Mouse (Mus musculus) lung, embryonic 16.5 days (tissue): Measurements from ENCODE around the gene Galm. TPM values are rescaled to one million over a fixed set of nuclear protein-coding genes. Genes with fewer than 3 reads are reported as not detected.

ENCODE experiments used
- ATAC-seq: fragments of 200-750 bp; cut with Nextera tagmentation; 2 replicates; pipeline ENCODE4 v1.8.0; 2017; ENCODE audit warnings: low read depth, mild to moderate bottlenecking, moderate library complexity
- H3K27ac ChIP-seq: fragments of 300-500 bp; sonication (generic); 2 replicates; pipeline ENCODE4 v1.5.1; 2014; ENCODE audit warnings: mild to moderate bottlenecking, control low read depth, low read length
- H3K27me3 ChIP-seq: fragments of 300-500 bp; sonication (generic); 2 replicates; pipeline ENCODE4 v1.6.1; 2014; ENCODE audit warnings: low read depth, low read length, mixed read lengths; ENCODE audit not compliant: control insufficient read depth, insufficient read depth
- H3K36me3 ChIP-seq: fragments of 300-500 bp; sonication (generic); 2 replicates; pipeline ENCODE4 v1.6.1; 2014; ENCODE audit warnings: low read length; ENCODE audit not compliant: control insufficient read depth, insufficient read depth
- H3K4me1 ChIP-seq: fragments of 300-500 bp; sonication (generic); replicated peaks from 2 replicates; pipeline ENCODE4 v1.6.1; 2014; ENCODE audit warnings: low read length, mixed read lengths; ENCODE audit not compliant: control insufficient read depth, insufficient read depth
- H3K4me2 ChIP-seq: fragments of 300-500 bp; sonication (generic); 2 replicates; pipeline ENCODE4 v1.6.1; 2014; ENCODE audit warnings: low read depth, low read length, control low read depth
- H3K4me3 ChIP-seq: fragments of 300-500 bp; sonication (generic); 2 replicates; pipeline ENCODE4 v1.5.1; 2014; ENCODE audit warnings: mild to moderate bottlenecking, low read length, control low read depth
- H3K9ac ChIP-seq: fragments of 300-500 bp; sonication (generic); 2 replicates; pipeline ENCODE4 v1.6.1; 2014; ENCODE audit warnings: low read length, control low read depth
- H3K9me3 ChIP-seq: fragments of 300-500 bp; sonication (generic); 2 replicates; pipeline ENCODE4 v1.6.1; 2016; ENCODE audit warnings: low read length; ENCODE audit not compliant: control insufficient read depth
- WGBS: fragments of 180-500 bp; shearing (Covaris S2); extraction: QIAGEN DNeasy Blood & Tissue Kit; methylation state at CpG from one replicate; pipeline ENCODE4 v1.1.7; 2014; 5-methylcytosine and 5-hydroxymethylcytosine counted together
- polyA plus RNA-seq: library from polyadenylated mRNA; unstranded; fragments of >200 nt; fragmentation: Nextera tagmentation; extraction: Ambion mirVana; gene quantifications from 2 replicates; pipeline ENCODE4 v1.2.1, GENCODE M21; 2015

The Galm gene
- polyA plus RNA-seq, 1 experiment from 2014 or later = 20.4 TPM

DNA sequence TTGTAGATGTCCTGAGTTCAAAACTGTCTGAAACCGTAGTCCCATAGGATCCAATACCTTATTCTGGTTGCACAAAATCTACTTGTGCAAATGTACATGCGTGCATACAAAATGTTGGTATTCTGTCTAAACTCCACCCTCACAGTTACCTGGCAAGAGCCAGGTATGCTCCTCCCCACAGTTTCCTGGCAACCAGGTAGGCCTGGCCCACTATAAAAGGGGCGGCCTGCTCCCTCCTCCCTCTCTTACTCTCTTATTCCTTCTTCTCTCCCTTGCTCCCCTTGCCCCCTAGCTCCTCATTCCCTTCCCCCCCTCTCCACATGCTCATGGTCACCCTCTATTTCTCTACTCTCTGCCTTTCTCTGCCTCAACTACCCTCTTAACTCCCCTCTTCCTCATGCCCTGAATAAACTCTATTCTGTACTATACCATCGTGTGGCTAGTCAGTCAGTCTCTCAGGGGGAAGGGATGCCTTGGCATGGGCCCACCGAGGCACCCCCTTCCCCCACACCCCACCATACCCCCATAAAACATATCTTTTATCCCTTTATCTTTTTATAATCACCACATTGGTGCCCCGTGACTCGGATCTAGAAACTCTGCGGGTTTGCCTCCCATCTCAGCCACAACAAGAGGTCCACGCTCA is 31.9 kb upstream of the Galm start:
- H3K36me3 ChIP-seq = no peaks in the 10 kb centered on the region
- H3K9me3 ChIP-seq = no peaks in the 10 kb centered on the region; the same call in 1 of the 2 replicates
- H3K9ac ChIP-seq = peak overlapping the region; percentile 33
- peak overlapping the region; percentile 29 for H3K4me3 ChIP-seq
- peak overlapping the region; percentile 55 for H3K4me2 ChIP-seq
- no peaks in the 10 kb centered on the region for H3K27me3 ChIP-seq
- no peaks in the 10 kb centered on the region for H3K4me1 ChIP-seq
- 58% methylated on average over 9 of the region's 9 CpGs for WGBS
- peak; percentile 48; the same call in 1 of the 2 replicates for ATAC-seq
- H3K27ac ChIP-seq = peak overlapping the region; percentile 77

DNA sequence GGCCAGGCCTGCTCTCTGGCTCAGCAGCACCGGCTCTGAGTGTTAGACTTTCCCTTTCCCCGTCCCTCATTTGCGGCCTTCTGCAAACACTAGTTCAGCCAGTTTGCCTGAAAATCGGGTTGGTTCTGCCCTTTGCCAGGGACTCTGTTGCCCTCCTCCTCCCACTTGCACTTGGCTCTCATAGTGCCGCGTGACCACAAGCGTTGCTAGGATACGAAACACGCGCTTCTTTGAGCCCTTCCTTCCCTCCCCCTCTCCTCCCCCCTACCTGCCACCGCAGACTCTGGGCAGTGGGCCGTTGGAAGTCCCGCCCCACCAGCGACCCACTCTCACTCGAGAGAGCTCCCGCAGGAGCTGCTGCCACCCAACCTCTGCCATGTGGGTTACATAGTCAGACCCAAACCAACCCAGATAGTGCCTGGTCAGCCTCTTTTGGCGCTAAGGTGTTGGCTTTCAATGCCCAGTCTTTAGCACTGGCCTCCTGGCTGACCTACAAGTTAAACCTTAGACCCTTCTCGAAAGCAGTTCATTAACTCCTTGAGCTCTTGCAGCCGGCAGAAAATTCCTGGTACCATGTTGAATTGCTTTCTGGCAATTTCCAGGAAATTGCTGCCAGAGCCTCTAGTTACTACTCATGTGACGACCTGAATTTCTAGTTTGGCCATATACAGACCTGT is 31.1 kb upstream of the Galm start:
- Histone ChIP-seq H3K4me2 (peak overlapping the region; percentile 55), H3K27me3 (no peaks in the 10 kb centered on the region), H3K4me3 (peak overlapping the region; percentile 29), H3K9ac (peak overlapping the region; percentile 33), H3K9me3 (no peaks in the 10 kb centered on the region; the same call in 1 of the 2 replicates), H3K27ac (peak overlapping the region; percentile 77), H3K4me1 (no peaks in the 10 kb centered on the region), H3K36me3 (no peaks in the 10 kb centered on the region)
- 13% methylated on average over 20 of the region's 20 CpGs for whole genome bisulfite sequencing
- peak; percentile 93 for ATAC-seq

DNA sequence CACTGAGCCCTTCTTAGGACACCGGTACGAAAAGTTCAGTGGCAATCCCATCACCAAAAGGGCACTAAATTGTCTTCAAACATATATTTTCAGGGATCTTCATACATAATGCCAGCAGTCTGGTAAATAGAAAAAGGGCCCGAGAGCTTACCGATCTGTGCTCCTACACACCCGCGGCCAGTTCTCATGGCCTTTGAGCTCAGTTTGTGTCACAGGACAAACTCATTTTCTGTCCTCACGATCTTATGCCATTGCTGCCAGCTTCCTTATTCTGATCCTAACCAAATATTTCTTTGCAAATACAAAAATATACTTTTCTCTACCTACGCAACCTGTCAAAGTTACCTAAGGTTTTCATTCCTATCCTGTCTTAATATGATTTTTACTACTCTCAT is 30.6 kb upstream of the Galm start:
- Histone ChIP-seq H3K4me1 (no peaks in the 10 kb centered on the region), H3K4me2 (peak overlapping the region; percentile 55), H3K27ac (peak overlapping the region; percentile 62; the same call in 1 of the 2 replicates), H3K9ac (no peak overlapping the region), H3K27me3 (no peaks in the 10 kb centered on the region), H3K36me3 (no peaks in the 10 kb centered on the region), H3K9me3 (no peaks in the 10 kb centered on the region; the same call in 1 of the 2 replicates), H3K4me3 (no peak overlapping the region; the same call in 1 of the 2 replicates)
- no peak for ATAC-seq
- 74% methylated on average over 8 of the region's 8 CpGs for WGBS

DNA sequence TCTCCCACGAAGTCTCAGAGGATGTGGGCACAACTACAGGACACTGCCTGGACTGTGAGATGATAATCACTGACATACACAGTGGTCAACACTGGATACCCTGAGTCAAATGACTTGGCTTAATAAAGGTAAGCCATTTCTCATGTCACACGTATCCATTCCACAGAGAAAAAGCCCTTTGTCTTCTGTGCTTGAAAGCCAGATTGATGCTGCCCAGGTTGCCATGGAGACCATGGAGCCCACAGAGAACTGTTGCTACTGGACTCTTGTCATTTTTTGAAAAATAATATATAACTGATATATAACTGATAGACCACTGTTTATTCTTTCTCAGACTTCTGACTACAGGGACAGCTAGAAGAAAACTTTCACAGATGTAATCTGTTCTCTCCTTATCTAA is 30.1 kb upstream of the Galm start:
- H3K4me3 ChIP-seq = no peak overlapping the region
- no peaks in the 10 kb centered on the region; the same call in 1 of the 2 replicates for H3K9me3 ChIP-seq
- no peaks in the 10 kb centered on the region for H3K36me3 ChIP-seq
- no peaks in the 10 kb centered on the region for H3K27me3 ChIP-seq
- H3K27ac ChIP-seq = no peak overlapping the region
- no peak for ATAC-seq
- H3K9ac ChIP-seq = no peak overlapping the region
- WGBS = 17% methylated on average over 2 of the region's 2 CpGs
- H3K4me1 ChIP-seq = no peaks in the 10 kb centered on the region
- no peak overlapping the region for H3K4me2 ChIP-seq

DNA sequence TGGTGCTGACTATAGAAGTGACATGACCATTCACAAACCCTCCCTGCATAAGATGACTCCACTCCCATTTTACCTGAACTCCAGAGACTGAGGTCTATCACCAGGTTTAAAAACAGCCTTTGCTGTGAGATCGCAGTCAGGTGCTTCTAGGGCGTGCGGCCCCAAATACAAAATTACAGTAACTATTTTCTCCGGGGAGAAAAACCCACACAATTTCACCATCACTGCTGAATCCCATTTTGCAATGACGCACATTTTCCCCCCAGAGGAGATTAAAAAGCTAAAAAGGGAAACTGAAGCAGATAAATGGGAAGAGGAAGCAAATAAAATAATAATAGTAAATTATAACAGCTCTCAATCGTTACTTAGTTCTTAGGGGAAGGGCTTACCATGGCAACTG is 27.4 kb upstream of the Galm start:
- Histone ChIP-seq H3K4me1 (no peaks in the 10 kb centered on the region), H3K27ac (no peak overlapping the region), H3K4me3 (no peak overlapping the region), H3K4me2 (no peak overlapping the region), H3K36me3 (no peaks in the 10 kb centered on the region), H3K9me3 (no peaks in the 10 kb centered on the region; the same call in 1 of the 2 replicates), H3K9ac (no peak overlapping the region), H3K27me3 (no peaks in the 10 kb centered on the region)
- no peak for ATAC-seq
- WGBS = 68% methylated on average over 6 of the region's 6 CpGs

DNA sequence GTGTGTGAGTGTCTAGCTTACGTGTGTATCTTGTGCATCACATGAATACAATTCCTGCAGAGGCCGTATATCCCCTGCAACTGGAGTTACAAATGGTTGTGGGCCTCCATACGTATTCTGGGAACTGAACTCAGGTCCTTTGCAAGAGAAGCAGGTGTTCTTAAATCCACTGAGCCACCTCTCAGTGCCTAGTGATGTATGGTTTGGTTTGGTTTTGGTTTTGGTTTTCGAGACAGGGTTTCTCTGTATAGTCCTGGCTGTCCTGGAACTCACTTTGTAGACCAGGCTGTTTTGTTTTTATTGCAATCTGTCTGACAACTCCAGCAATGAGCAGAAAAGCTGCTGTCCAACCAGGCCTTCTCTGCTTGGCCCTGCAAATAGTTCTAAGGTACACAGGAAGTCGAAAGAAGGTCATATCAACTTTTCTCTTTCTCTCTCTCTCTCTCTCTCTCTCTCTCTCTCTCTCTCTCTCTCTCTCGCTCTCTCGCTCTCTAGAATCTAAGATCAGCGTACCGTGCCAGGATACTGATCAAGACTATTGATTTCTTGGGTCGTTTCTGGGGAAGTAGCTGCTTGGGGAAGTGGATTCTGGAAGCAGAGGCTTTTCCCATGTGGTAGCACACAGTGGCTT is 21.8 kb upstream of the Galm start:
- no peaks in the 10 kb centered on the region; the same call in 1 of the 2 replicates for H3K9me3 ChIP-seq
- no peak overlapping the region for H3K4me2 ChIP-seq
- H3K4me1 ChIP-seq = no peaks in the 10 kb centered on the region
- no peak overlapping the region for H3K4me3 ChIP-seq
- WGBS = 77% methylated on average over 10 of the region's 10 CpGs
- no peak overlapping the region for H3K27ac ChIP-seq
- H3K27me3 ChIP-seq = no peaks in the 10 kb centered on the region
- H3K36me3 ChIP-seq = no peaks in the 10 kb centered on the region
- no peak for ATAC-seq
- H3K9ac ChIP-seq = no peak overlapping the region

DNA sequence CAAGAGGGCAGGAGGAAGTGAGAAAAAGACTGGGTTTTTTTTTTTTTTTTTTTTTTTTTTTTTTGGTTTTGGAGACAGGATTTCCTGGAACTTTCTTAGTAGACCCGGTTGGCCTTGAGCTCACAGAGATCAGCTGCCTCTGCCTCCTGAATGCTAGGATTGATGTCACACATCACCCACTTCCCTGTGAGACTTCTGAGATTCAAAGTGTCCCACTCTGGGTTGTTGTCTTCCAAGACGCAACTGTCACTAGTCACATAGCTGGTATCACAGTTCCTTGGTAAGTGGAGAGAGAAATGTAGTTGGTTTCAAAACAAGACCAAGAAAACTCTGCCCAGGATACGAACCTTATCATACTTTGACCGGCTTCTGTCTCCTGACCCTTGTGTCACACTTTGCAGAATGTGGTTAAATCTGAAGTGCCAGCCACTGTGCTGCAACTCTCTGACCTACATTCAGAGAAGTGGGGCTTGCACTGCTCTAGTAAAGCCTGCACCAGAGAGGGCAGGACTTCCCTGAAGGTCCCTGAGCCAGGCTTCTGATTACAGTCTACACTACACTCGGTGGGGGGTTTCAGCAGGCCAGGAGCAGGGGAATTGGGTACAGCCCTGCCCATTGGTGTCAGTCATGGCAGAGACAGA is 14.5 kb upstream of the Galm start:
- no peak overlapping the region for H3K4me3 ChIP-seq
- WGBS = 62% methylated on average over 5 of the region's 5 CpGs
- H3K36me3 ChIP-seq = no peaks in the 10 kb centered on the region
- H3K27ac ChIP-seq = no peak overlapping the region
- H3K9me3 ChIP-seq = no peaks in the 10 kb centered on the region
- peaks cover 2% of the 10 kb centered on the region; the same call in 1 of the 2 replicates for H3K4me1 ChIP-seq
- no peak for ATAC-seq
- no peak overlapping the region for H3K9ac ChIP-seq
- H3K27me3 ChIP-seq = no peaks in the 10 kb centered on the region
- no peak overlapping the region for H3K4me2 ChIP-seq

DNA sequence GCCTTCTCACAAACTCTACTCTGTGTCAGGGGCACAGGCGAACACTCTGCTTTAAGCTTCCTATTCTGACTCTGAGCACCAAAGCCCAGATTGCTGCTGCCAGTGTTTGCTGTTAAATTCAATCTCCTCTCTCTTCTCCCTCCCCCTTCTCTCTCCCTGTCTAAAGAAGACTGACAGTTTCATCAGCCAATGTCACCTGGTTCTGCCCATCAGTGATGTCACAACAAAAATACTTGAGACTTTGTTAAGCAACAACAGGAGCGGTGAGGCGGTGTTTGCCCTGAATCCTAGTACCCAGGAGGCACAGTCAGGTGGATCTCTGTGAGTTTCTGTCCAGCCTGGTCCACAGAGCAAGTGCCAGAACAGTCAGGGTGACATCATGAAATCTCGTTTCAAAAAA is 13.8 kb upstream of the Galm start:
- H3K27me3 ChIP-seq = no peaks in the 10 kb centered on the region
- no peak overlapping the region for H3K4me2 ChIP-seq
- H3K4me3 ChIP-seq = no peak overlapping the region
- 90% methylated on average over 4 of the region's 4 CpGs for WGBS
- peaks cover 2% of the 10 kb centered on the region; the same call in 1 of the 2 replicates for H3K4me1 ChIP-seq
- ATAC-seq = no peak
- no peak overlapping the region for H3K27ac ChIP-seq
- H3K9me3 ChIP-seq = no peaks in the 10 kb centered on the region
- no peaks in the 10 kb centered on the region for H3K36me3 ChIP-seq
- no peak overlapping the region for H3K9ac ChIP-seq

DNA sequence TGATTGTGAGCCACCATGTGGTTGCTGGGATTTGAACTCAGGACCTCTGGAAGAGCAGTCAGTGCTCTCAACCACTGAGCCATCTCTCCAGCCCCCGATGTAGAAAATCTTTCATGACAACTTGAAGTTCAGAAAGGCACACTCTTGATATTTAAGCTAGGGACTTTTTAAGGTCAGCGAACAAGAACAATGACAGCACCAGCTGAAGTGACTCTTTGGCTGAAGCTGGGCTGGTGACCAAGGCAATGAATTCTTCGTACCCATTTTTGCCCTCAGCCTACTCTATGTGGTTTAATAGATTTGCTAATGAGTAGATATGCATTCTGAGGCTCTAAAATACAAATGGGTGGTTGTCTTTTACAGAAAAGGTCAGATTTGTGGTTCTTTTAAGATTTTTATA is 6.9 kb upstream of the Galm start:
- H3K4me2 ChIP-seq = no peak overlapping the region
- no peak overlapping the region for H3K27ac ChIP-seq
- H3K4me3 ChIP-seq = no peak overlapping the region
- no peaks in the 10 kb centered on the region for H3K9me3 ChIP-seq
- no peaks in the 10 kb centered on the region for H3K27me3 ChIP-seq
- 91% methylated on average over 3 of the region's 3 CpGs for WGBS
- ATAC-seq = no peak
- H3K4me1 ChIP-seq = no peaks in the 10 kb centered on the region
- H3K9ac ChIP-seq = no peak overlapping the region
- H3K36me3 ChIP-seq = no peaks in the 10 kb centered on the region
